Mouse (Mus musculus) layer of hippocampus, adult 18-20 months (tissue): ENCODE measurements around the gene Spdye4c. TPM values are rescaled to one million over a fixed set of nuclear protein-coding genes. Genes with fewer than 3 reads are reported as not detected.
A peak's percentile ranks its signal among the peaks of the same experiment; 100 is the strongest.

Experiments
- DNase-seq, 2 experiments: peaks; one replicate each; pipeline ENCODE4 v3.0.0; 2022; ENCODE audit warnings: low spot score in 2 of 2
- long read RNA-seq: library from polyadenylated mRNA; stranded (forward); transcript quantifications from one replicate; pipeline ENCODE4 v2.0.0, GENCODE M21; 2021
- total RNA-seq, 2 experiments: library from RNA; stranded (reverse); gene quantifications; 2 replicates each; pipeline ENCODE4 v1.2.3; 2021

Spdye4c gene
- not detected for total RNA-seq
- long read RNA-seq: 0 reads

- no peak for DNase-seq
Measured at GRCm38 (mm10) chr2:128590909-128591308, at the start of gene Spdye4c. Spdye4c (plus strand) TSS chr2:128591209.

- no peak for DNase-seq
Measured at GRCm38 (mm10) chr2:128543495-128543894, 47.5 kb upstream of the Spdye4c start.

GRCm38 (mm10) chr2:128544421-128545137 lies 46.4 kb upstream of the Spdye4c start:
- DNase-seq: peak in 1 of 2 experiments; percentile 7

GRCm38 (mm10) chr2:128545447-128545846 lies 45.6 kb upstream of the Spdye4c start:
- no peak for DNase-seq

- DNase-seq: no peak
Measured at GRCm38 (mm10) chr2:128547079-128547478, 43.9 kb upstream of the Spdye4c start.

- no peak for DNase-seq
Measured at GRCm38 (mm10) chr2:128548262-128548661, 42.7 kb upstream of the Spdye4c start.

GRCm38 (mm10) chr2:128549561-128549960 lies 41.4 kb upstream of the Spdye4c start:
- no peak for DNase-seq

GRCm38 (mm10) chr2:128549963-128550362 lies 41.0 kb upstream of the Spdye4c start:
- DNase-seq: no peak

GRCm38 (mm10) chr2:128552080-128552791 lies 38.8 kb upstream of the Spdye4c start:
- no peak for DNase-seq

- DNase-seq: no peak
Measured at GRCm38 (mm10) chr2:128552798-128553720, 38.0 kb upstream of the Spdye4c start.

GRCm38 (mm10) chr2:128555082-128555481 lies 35.9 kb upstream of the Spdye4c start:
- DNase-seq: no peak

GRCm38 (mm10) chr2:128564195-128564594 lies 26.8 kb upstream of the Spdye4c start:
- DNase-seq: no peak

GRCm38 (mm10) chr2:128565904-128566303 lies 25.1 kb upstream of the Spdye4c start:
- DNase-seq: no peak

- DNase-seq: no peak
Measured at GRCm38 (mm10) chr2:128566304-128567147, 24.5 kb upstream of the Spdye4c start.

GRCm38 (mm10) chr2:128568018-128568417 lies 23.0 kb upstream of the Spdye4c start:
- DNase-seq: no peak

GRCm38 (mm10) chr2:128568490-128568889 lies 22.5 kb upstream of the Spdye4c start:
- no peak for DNase-seq

- no peak for DNase-seq
Measured at GRCm38 (mm10) chr2:128571001-128571400, 20.0 kb upstream of the Spdye4c start.

GRCm38 (mm10) chr2:128572726-128573624 lies 18.0 kb upstream of the Spdye4c start:
- DNase-seq: peak; percentile 54 to 90

GRCm38 (mm10) chr2:128582881-128583280 lies 8.1 kb upstream of the Spdye4c start:
- no peak for DNase-seq

GRCm38 (mm10) chr2:128592301-128592700 lies 1.3 kb downstream of the Spdye4c start:
- DNase-seq: no peak
